Mouse (Mus musculus): ENCODE data around the gene Tlk2. TPM values are rescaled to one million over a fixed set of nuclear protein-coding genes. Genes with fewer than 3 reads are reported as not detected.

The Tlk2 gene
- total RNA-seq, 2 experiments from 2014 or later = 42.1 to 44.7 TPM

- peak overlapping the region; percentile 97 for H3K4me3 ChIP-seq
- H3K27ac ChIP-seq = peak overlapping the region; percentile 98
- intact Hi-C loops (cut with DNase I) = loop anchor here (5.0 kb wide), 1 partner anchor 53 kb away; the partner anchor contains the start of gene Mettl2
- TF ChIP-seq CTCF (IDR thresholded peaks at IDR 0.05) = no peak
- peak; percentile 67 for DNase-seq
Observed at GRCm38 (mm10) chr11:105180471-105181091, 2.0 kb downstream of the Tlk2 start.

- intact Hi-C loops (cut with DNase I) = loop anchor here (5.0 kb wide), 1 partner anchor 54 kb away; the partner anchor contains the start of gene Mettl2
- peak overlapping the region; percentile 97 for H3K4me3 ChIP-seq
- no peak for TF ChIP-seq CTCF (IDR thresholded peaks at IDR 0.05)
- DNase-seq = peak; percentile 96
- H3K27ac ChIP-seq = peak overlapping the region; percentile 98
Observed at GRCm38 (mm10) chr11:105181126-105181637, 2.6 kb downstream of the Tlk2 start.

GRCm38 (mm10) chr11:105181689-105182460 lies 3.3 kb downstream of the Tlk2 start:
- peak; percentile 69 for DNase-seq
- peak overlapping the region; percentile 97 for H3K4me3 ChIP-seq
- intact Hi-C loops (cut with DNase I) = loop anchor here (5.0 kb wide), 1 partner anchor 55 kb away; the partner anchor contains the start of gene Mettl2
- H3K27ac ChIP-seq = peak overlapping the region; percentile 98
- peak; percentile 10; the same call in 1 of the 2 replicates for TF ChIP-seq CTCF (IDR thresholded peaks at IDR 0.05)

GRCm38 (mm10) chr11:105182461-105182855 lies 3.9 kb downstream of the Tlk2 start:
- intact Hi-C loops (cut with DNase I) = loop anchor here (5.0 kb wide), 1 partner anchor 55 kb away; the partner anchor contains the start of gene Mettl2
- no peak for TF ChIP-seq CTCF (IDR thresholded peaks at IDR 0.05)
- H3K27ac ChIP-seq = peak overlapping the region; percentile 98
- H3K4me3 ChIP-seq = peak overlapping the region; percentile 97
- no peak for DNase-seq

GRCm38 (mm10) chr11:105184678-105185077 lies 6.1 kb downstream of the Tlk2 start:
- intact Hi-C loops (cut with DNase I) = loop anchor here (5.0 kb wide), 1 partner anchor 57 kb away; the partner anchor contains the start of gene Mettl2
- peak; percentile 38 for TF ChIP-seq CTCF (IDR thresholded peaks at IDR 0.05)
- DNase-seq = no peak
- Histone ChIP-seq H3K4me3 (no peak overlapping the region), H3K27ac (no peak overlapping the region)

- TF ChIP-seq CTCF (IDR thresholded peaks at IDR 0.05) = no peak
- peak; percentile 53 for DNase-seq
- intact Hi-C loops (cut with DNase I) = no loop called here
Observed at GRCm38 (mm10) chr11:105192186-105192585, 13.6 kb downstream of the Tlk2 start.

GRCm38 (mm10) chr11:105196893-105197662 lies 18.5 kb downstream of the Tlk2 start:
- intact Hi-C loops (cut with DNase I) = no loop called here
- no peak overlapping the region for H3K4me3 ChIP-seq
- H3K27ac ChIP-seq = peak overlapping the region; percentile 9; the same call in 1 of the 2 replicates
- TF ChIP-seq CTCF (IDR thresholded peaks at IDR 0.05) = no peak
- DNase-seq = no peak

More at GRCm38 (mm10) chr11:105192186-105192585, 13.6 kb downstream of the Tlk2 start:
- Histone ChIP-seq H3K4me3 (no peak overlapping the region), H3K27ac (peak overlapping the region; percentile 50; the same call in 1 of the 2 replicates)

GRCm38 (mm10) chr11:105202403-105202802 lies 23.8 kb downstream of the Tlk2 start:
- Histone ChIP-seq H3K4me3 (no peak overlapping the region), H3K27ac (peak overlapping the region; percentile 73)
- intact Hi-C loops (cut with DNase I) = no loop called here
- DNase-seq = peak; percentile 26
- TF ChIP-seq CTCF (IDR thresholded peaks at IDR 0.05) = peak; percentile 51

- H3K27ac ChIP-seq = no peak overlapping the region
- intact Hi-C loops (cut with DNase I) = no loop called here
- H3K4me3 ChIP-seq = no peak overlapping the region
- no peak for DNase-seq
- TF ChIP-seq CTCF (IDR thresholded peaks at IDR 0.05) = no peak
Observed at GRCm38 (mm10) chr11:105210007-105210406, 31.4 kb downstream of the Tlk2 start.

- TF ChIP-seq CTCF (IDR thresholded peaks at IDR 0.05) = peak; percentile 44
- Histone ChIP-seq H3K4me3 (no peak overlapping the region), H3K27ac (no peak overlapping the region)
- intact Hi-C loops (cut with DNase I) = no loop called here
- DNase-seq = no peak
Observed at GRCm38 (mm10) chr11:105214257-105214656, 35.6 kb downstream of the Tlk2 start.

- no peak for DNase-seq
- intact Hi-C loops (cut with DNase I) = no loop called here
- Histone ChIP-seq H3K27ac (no peak overlapping the region), H3K4me3 (no peak overlapping the region)
- TF ChIP-seq CTCF (IDR thresholded peaks at IDR 0.05) = no peak
Observed at GRCm38 (mm10) chr11:105217771-105218170, 39.2 kb downstream of the Tlk2 start.

- Histone ChIP-seq H3K4me3 (no peak overlapping the region), H3K27ac (no peak overlapping the region)
- intact Hi-C loops (cut with DNase I) = no loop called here
- no peak for DNase-seq
- no peak for TF ChIP-seq CTCF (IDR thresholded peaks at IDR 0.05)
Observed at GRCm38 (mm10) chr11:105234501-105234900, 55.9 kb downstream of the Tlk2 start.
